Mouse (Mus musculus) embryo, embryonic 10.5 days (tissue): ENCODE measurements around the gene E130308A19Rik.

Experiments
- DNase-seq: peaks from one replicate; pipeline ENCODE4 v3.0.0-alpha.2; 2015; ENCODE audit warnings: low spot score

E130308A19Rik gene

GRCm38 (mm10) chr4:59682950-59683349, 56.9 kb downstream of the E130308A19Rik start:
- DNase-seq = no peak

GRCm38 (mm10) chr4:59684306-59684705, 58.3 kb downstream of the E130308A19Rik start:
- no peak for DNase-seq

- DNase-seq = no peak
These were observed 60.7 kb downstream of the E130308A19Rik start for GRCm38 (mm10) chr4:59686716-59687115.

GRCm38 (mm10) chr4:59689055-59689454, 63.0 kb downstream of the E130308A19Rik start:
- no peak for DNase-seq

GRCm38 (mm10) chr4:59690145-59690544, 64.1 kb downstream of the E130308A19Rik start:
- no peak for DNase-seq

- DNase-seq = no peak
These were observed 70.8 kb downstream of the E130308A19Rik start for GRCm38 (mm10) chr4:59696846-59697245.

GRCm38 (mm10) chr4:59697869-59698268, 71.9 kb downstream of the E130308A19Rik start:
- no peak for DNase-seq

GRCm38 (mm10) chr4:59699014-59699792, 73.2 kb downstream of the E130308A19Rik start:
- DNase-seq = no peak

- no peak for DNase-seq
These were observed 83.3 kb downstream of the E130308A19Rik start for GRCm38 (mm10) chr4:59709321-59709720.

GRCm38 (mm10) chr4:59710736-59711389, 84.9 kb downstream of the E130308A19Rik start:
- no peak for DNase-seq

GRCm38 (mm10) chr4:59712451-59712850, 86.4 kb downstream of the E130308A19Rik start:
- no peak for DNase-seq

- DNase-seq = no peak
These were observed 86.9 kb downstream of the E130308A19Rik start for GRCm38 (mm10) chr4:59712955-59713354.

- no peak for DNase-seq
These were observed 88.5 kb downstream of the E130308A19Rik start for GRCm38 (mm10) chr4:59714472-59714871.

- no peak for DNase-seq
These were observed 88.9 kb downstream of the E130308A19Rik start for GRCm38 (mm10) chr4:59714926-59715325.

GRCm38 (mm10) chr4:59715531-59715930, 89.5 kb downstream of the E130308A19Rik start:
- DNase-seq = no peak

GRCm38 (mm10) chr4:59717349-59717748, 91.3 kb downstream of the E130308A19Rik start:
- DNase-seq = no peak

- DNase-seq = no peak
These were observed 92.5 kb downstream of the E130308A19Rik start for GRCm38 (mm10) chr4:59718542-59718941.

- no peak for DNase-seq
These were observed 93.7 kb downstream of the E130308A19Rik start for GRCm38 (mm10) chr4:59719481-59720355.

GRCm38 (mm10) chr4:59721811-59722210, 95.8 kb downstream of the E130308A19Rik start:
- no peak for DNase-seq

GRCm38 (mm10) chr4:59725579-59725978, 99.6 kb downstream of the E130308A19Rik start:
- no peak for DNase-seq

- no peak for DNase-seq
These were observed 100.5 kb downstream of the E130308A19Rik start for GRCm38 (mm10) chr4:59726501-59726900.

- no peak for DNase-seq
These were observed 101.3 kb downstream of the E130308A19Rik start for GRCm38 (mm10) chr4:59727187-59727877.
